Mouse (Mus musculus): Measurements from ENCODE around the gene Heatr6. TPM values are rescaled to one million over a fixed set of nuclear protein-coding genes. Genes with fewer than 3 reads are reported as not detected.

Gene Heatr6
- polyA plus RNA-seq, 1 experiment = 6.4 TPM

GRCm38 (mm10) chr11:83817994-83818393 is 64.5 kb downstream of the Heatr6 start:
- TF ChIP-seq GATA1 (IDR thresholded peaks at IDR 0.05; ENCODE audit: low read length) = no peak

GRCm38 (mm10) chr11:83818591-83819127 is 65.2 kb downstream of the Heatr6 start:
- no peak for TF ChIP-seq GATA1 (IDR thresholded peaks at IDR 0.05; ENCODE audit: low read length)

- TF ChIP-seq GATA1 (IDR thresholded peaks at IDR 0.05; ENCODE audit: low read length) = no peak
Measured at GRCm38 (mm10) chr11:83819806-83820483, 66.4 kb downstream of the Heatr6 start.

GRCm38 (mm10) chr11:83826142-83826541 is 72.6 kb downstream of the Heatr6 start:
- no peak for TF ChIP-seq GATA1 (IDR thresholded peaks at IDR 0.05; ENCODE audit: low read length)

- TF ChIP-seq GATA1 (IDR thresholded peaks at IDR 0.05; ENCODE audit: low read length) = no peak
Measured at GRCm38 (mm10) chr11:83828553-83829142, 75.2 kb downstream of the Heatr6 start.

GRCm38 (mm10) chr11:83832389-83832788 is 78.9 kb downstream of the Heatr6 start:
- no peak for TF ChIP-seq GATA1 (IDR thresholded peaks at IDR 0.05; ENCODE audit: low read length)

Other genes with a start within 250 kb of the Heatr6 start
- gene Heatr9, start 231.5 kb upstream of the Heatr6 start, polyA plus RNA-seq (2012) = not detected in 2 replicates
- not detected in 2 replicates for gene Ccl5, start 223.2 kb upstream of the Heatr6 start, polyA plus RNA-seq (2012)
- gene Ccl9, start 175.1 kb upstream of the Heatr6 start, polyA plus RNA-seq (2012) = not detected in 2 replicates
- gene Ccl6, start 160.6 kb upstream of the Heatr6 start, polyA plus RNA-seq (2012) = not detected in 2 replicates
- gene Rpl9-ps1, start 108.1 kb upstream of the Heatr6 start, polyA plus RNA-seq (2012) = not detected in 2 replicates
- gene Ccl3, start 104.3 kb upstream of the Heatr6 start, polyA plus RNA-seq (2012) = not detected in 2 replicates
- gene Ccl4, start 91.1 kb upstream of the Heatr6 start, polyA plus RNA-seq (2012) = not detected in 2 replicates
- not detected in 2 replicates for gene Wfdc17, start 49.7 kb upstream of the Heatr6 start, polyA plus RNA-seq (2012)
- gene Wfdc18, start 44.7 kb upstream of the Heatr6 start, polyA plus RNA-seq (2012) = not detected in 2 replicates
- gene Wfdc21, start 6.8 kb upstream of the Heatr6 start, polyA plus RNA-seq (2012) = not detected in 2 replicates
- gene Hnf1b, start 96.4 kb downstream of the Heatr6 start, polyA plus RNA-seq (2012) = not detected in 2 replicates
- 1.3 and 2.0 TPM in 2 replicates for gene Ddx52, start 188.4 kb downstream of the Heatr6 start, polyA plus RNA-seq (2012)
- gene Synrg, start 210.7 kb downstream of the Heatr6 start, polyA plus RNA-seq (2012) = 4.1 and 11.4 TPM in 2 replicates

Measured in G1E-ER4 (cell line).